Mouse (Mus musculus): ENCODE results near the gene Il18r1. TPM values are rescaled to one million over a fixed set of nuclear protein-coding genes. Genes with fewer than 3 reads are reported as not detected.

The Il18r1 gene
- polyA plus RNA-seq, 1 experiment from 2014 or later: 0.04 TPM

GRCm38 (mm10) chr1:40468805-40469204, 3.5 kb downstream of the Il18r1 start:
- Histone ChIP-seq H3K4me3 (ENCODE audit: inconsistent target) (no peak overlapping the region), H3K27ac (no peak overlapping the region), H3K79me2 (ENCODE audit: inconsistent target) (no peaks in the 10 kb centered on the region), H3K36me3 (ENCODE audit: inconsistent target) (no peaks in the 10 kb centered on the region)
- WGBS (ENCODE audit: missing documents): 92% methylated on average over 2 of the region's 2 CpGs

GRCm38 (mm10) chr1:40469900-40470299, 4.5 kb downstream of the Il18r1 start:
- Histone ChIP-seq H3K79me2 (ENCODE audit: inconsistent target) (no peaks in the 10 kb centered on the region), H3K27ac (no peak overlapping the region), H3K4me3 (ENCODE audit: inconsistent target) (no peak overlapping the region), H3K36me3 (ENCODE audit: inconsistent target) (no peaks in the 10 kb centered on the region)
- 37% methylated on average over 12 of the region's 12 CpGs for WGBS (ENCODE audit: missing documents)

GRCm38 (mm10) chr1:40472401-40472800, 7.0 kb downstream of the Il18r1 start:
- no peaks in the 10 kb centered on the region for H3K36me3 ChIP-seq (ENCODE audit: inconsistent target)
- WGBS (ENCODE audit: missing documents): 100% methylated on average over 1 of the region's 1 CpGs
- no peak overlapping the region for H3K27ac ChIP-seq
- H3K79me2 ChIP-seq (ENCODE audit: inconsistent target): no peaks in the 10 kb centered on the region
- no peak overlapping the region for H3K4me3 ChIP-seq (ENCODE audit: inconsistent target)

- Histone ChIP-seq H3K79me2 (ENCODE audit: inconsistent target) (no peaks in the 10 kb centered on the region), H3K4me3 (ENCODE audit: inconsistent target) (no peak overlapping the region), H3K36me3 (ENCODE audit: inconsistent target) (no peaks in the 10 kb centered on the region), H3K27ac (no peak overlapping the region)
- WGBS (ENCODE audit: missing documents): 26% methylated on average over 4 of the region's 4 CpGs
Measured at GRCm38 (mm10) chr1:40473640-40474039, 8.3 kb downstream of the Il18r1 start.

GRCm38 (mm10) chr1:40474336-40474735, 9.0 kb downstream of the Il18r1 start:
- WGBS (ENCODE audit: missing documents): 94% methylated on average over 5 of the region's 5 CpGs
- no peaks in the 10 kb centered on the region for H3K36me3 ChIP-seq (ENCODE audit: inconsistent target)
- no peaks in the 10 kb centered on the region for H3K79me2 ChIP-seq (ENCODE audit: inconsistent target)
- H3K4me3 ChIP-seq (ENCODE audit: inconsistent target): no peak overlapping the region
- H3K27ac ChIP-seq: no peak overlapping the region

GRCm38 (mm10) chr1:40475697-40476096, 10.3 kb downstream of the Il18r1 start:
- Histone ChIP-seq H3K36me3 (ENCODE audit: inconsistent target) (no peaks in the 10 kb centered on the region), H3K79me2 (ENCODE audit: inconsistent target) (no peaks in the 10 kb centered on the region), H3K4me3 (ENCODE audit: inconsistent target) (no peak overlapping the region), H3K27ac (peak overlapping the region; percentile 62)
- 0% methylated on average over 3 of the region's 3 CpGs for WGBS (ENCODE audit: missing documents)

- Histone ChIP-seq H3K36me3 (ENCODE audit: inconsistent target) (no peaks in the 10 kb centered on the region), H3K4me3 (ENCODE audit: inconsistent target) (no peak overlapping the region), H3K79me2 (ENCODE audit: inconsistent target) (no peaks in the 10 kb centered on the region), H3K27ac (0 out of 2 replicates have a peak overlapping the region, but pooled peaks have one; percentile 62)
- 70% methylated on average over 4 of the region's 4 CpGs for WGBS (ENCODE audit: missing documents)
Measured at GRCm38 (mm10) chr1:40476756-40477155, 11.4 kb downstream of the Il18r1 start.

GRCm38 (mm10) chr1:40479505-40479923, 14.2 kb downstream of the Il18r1 start:
- 20% methylated on average over 6 of the region's 6 CpGs for WGBS (ENCODE audit: missing documents)
- Histone ChIP-seq H3K79me2 (ENCODE audit: inconsistent target) (no peaks in the 10 kb centered on the region), H3K36me3 (ENCODE audit: inconsistent target) (no peaks in the 10 kb centered on the region), H3K4me3 (ENCODE audit: inconsistent target) (no peak overlapping the region), H3K27ac (peak overlapping the region; percentile 4; the same call in 1 of the 2 replicates)

GRCm38 (mm10) chr1:40494594-40494993, 29.2 kb downstream of the Il18r1 start:
- Histone ChIP-seq H3K36me3 (ENCODE audit: inconsistent target) (no peaks in the 10 kb centered on the region), H3K27ac (no peak overlapping the region), H3K4me3 (ENCODE audit: inconsistent target) (no peak overlapping the region), H3K79me2 (ENCODE audit: inconsistent target) (no peaks in the 10 kb centered on the region)
- 74% methylated on average over 4 of the region's 4 CpGs for WGBS (ENCODE audit: missing documents)

GRCm38 (mm10) chr1:40499708-40500107, 34.4 kb downstream of the Il18r1 start:
- WGBS (ENCODE audit: missing documents): 82% methylated on average over 1 of the region's 1 CpGs
- Histone ChIP-seq H3K27ac (no peak overlapping the region), H3K4me3 (ENCODE audit: inconsistent target) (no peak overlapping the region), H3K36me3 (ENCODE audit: inconsistent target) (no peaks in the 10 kb centered on the region), H3K79me2 (ENCODE audit: inconsistent target) (no peaks in the 10 kb centered on the region)

- no peak overlapping the region for H3K27ac ChIP-seq
- H3K79me2 ChIP-seq (ENCODE audit: inconsistent target): no peaks in the 10 kb centered on the region
- no peaks in the 10 kb centered on the region for H3K36me3 ChIP-seq (ENCODE audit: inconsistent target)
- no peak overlapping the region for H3K4me3 ChIP-seq (ENCODE audit: inconsistent target)
- 49% methylated on average over 4 of the region's 4 CpGs for WGBS (ENCODE audit: missing documents)
Measured at GRCm38 (mm10) chr1:40501126-40501525, 35.8 kb downstream of the Il18r1 start.

GRCm38 (mm10) chr1:40501546-40502398, 36.4 kb downstream of the Il18r1 start:
- H3K27ac ChIP-seq: peak overlapping the region; percentile 47
- H3K36me3 ChIP-seq (ENCODE audit: inconsistent target): no peaks in the 10 kb centered on the region
- 22% methylated on average over 11 of the region's 11 CpGs for WGBS (ENCODE audit: missing documents)
- no peaks in the 10 kb centered on the region for H3K79me2 ChIP-seq (ENCODE audit: inconsistent target)
- H3K4me3 ChIP-seq (ENCODE audit: inconsistent target): no peak overlapping the region

- no peaks in the 10 kb centered on the region for H3K79me2 ChIP-seq (ENCODE audit: inconsistent target)
- WGBS (ENCODE audit: missing documents): 30% methylated on average over 5 of the region's 5 CpGs
- H3K4me3 ChIP-seq (ENCODE audit: inconsistent target): no peak overlapping the region
- H3K27ac ChIP-seq: no peak overlapping the region
- H3K36me3 ChIP-seq (ENCODE audit: inconsistent target): no peaks in the 10 kb centered on the region
Measured at GRCm38 (mm10) chr1:40504548-40504947, 39.2 kb downstream of the Il18r1 start.

GRCm38 (mm10) chr1:40514851-40515585, 49.7 kb downstream of the Il18r1 start, which contains the start of gene Il18rap:
TSS of gene Il18rap (plus strand) at chr1:40515362.
- peak within 1 kb of the TSS; percentile 10; the same call in 1 of the 2 replicates for H3K27ac ChIP-seq
- no peak within 1 kb of the TSS for H3K4me3 ChIP-seq (ENCODE audit: inconsistent target)

GRCm38 (mm10) chr1:40516364-40516763, 51.0 kb downstream of the Il18r1 start:
- H3K27ac ChIP-seq: no peak overlapping the region
- WGBS (ENCODE audit: missing documents): 52% methylated on average over 6 of the region's 6 CpGs
- H3K36me3 ChIP-seq (ENCODE audit: inconsistent target): no peaks in the 10 kb centered on the region
- H3K79me2 ChIP-seq (ENCODE audit: inconsistent target): no peaks in the 10 kb centered on the region
- H3K4me3 ChIP-seq (ENCODE audit: inconsistent target): no peak overlapping the region

More at GRCm38 (mm10) chr1:40514851-40515585, 49.7 kb downstream of the Il18r1 start, which contains the start of gene Il18rap:
- H3K79me2 ChIP-seq (ENCODE audit: inconsistent target): no peaks in the 10 kb centered on the region
- 5% methylated on average over 9 of the region's 9 CpGs for WGBS (ENCODE audit: missing documents)
- no peaks in the 10 kb centered on the region for H3K36me3 ChIP-seq (ENCODE audit: inconsistent target)

Data from macrophage (primary cell).